8 mouse cellular contexts compared by ENCODE assay signal in the genomic region with DNA sequence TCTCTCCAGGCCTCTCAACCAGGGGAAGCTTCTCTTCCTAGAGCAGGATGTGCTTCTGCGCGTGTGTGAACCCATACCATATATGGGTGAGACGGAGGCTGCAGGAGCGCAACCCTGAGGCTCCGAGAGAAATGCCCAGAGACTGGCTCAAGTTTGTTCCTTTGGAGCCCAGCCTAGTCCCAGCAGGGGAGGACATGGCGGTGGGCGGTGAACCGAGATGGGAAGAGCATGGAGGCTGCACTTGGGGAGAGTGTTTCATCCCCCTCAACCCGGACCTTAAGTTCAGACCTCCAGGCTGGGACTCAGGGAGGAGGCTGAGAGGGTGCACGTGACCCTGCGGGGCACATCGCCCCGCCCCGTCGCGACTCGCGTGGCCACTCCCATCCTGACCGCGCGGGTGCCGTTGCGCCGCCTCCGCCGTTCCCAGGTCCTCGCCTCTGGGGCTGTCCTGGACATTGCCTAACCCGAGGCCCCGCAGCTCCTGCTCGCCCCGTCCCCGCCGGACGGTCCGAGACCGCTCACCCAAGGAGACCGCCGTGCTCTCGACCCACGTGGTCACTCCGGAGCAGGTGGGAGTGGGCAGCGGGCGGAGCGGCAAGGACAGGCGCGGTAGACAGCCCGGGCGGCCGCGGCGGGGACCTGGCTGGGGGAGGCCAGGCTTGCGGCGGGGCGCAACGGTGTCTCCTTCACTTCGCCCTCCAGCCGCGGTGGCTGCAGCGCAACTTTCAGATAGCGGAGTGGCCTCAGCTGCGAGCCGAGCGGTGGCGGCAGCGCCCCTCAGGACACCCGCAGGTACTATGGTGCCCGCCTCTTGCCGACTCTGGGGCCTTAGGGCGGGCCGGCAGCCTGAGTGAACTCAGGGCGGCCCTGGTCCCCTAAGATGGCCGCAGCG. TPM values are rescaled to one million over a fixed set of nuclear protein-coding genes. Genes with fewer than 3 reads are reported as not detected.
A peak's percentile ranks its signal among the peaks of the same experiment; 100 is the strongest.
DNase-seq lines count a peak whose midpoint lies in the region; ATAC-seq lines count a peak whose summit lies in the region.

No protein-coding gene starts in this region.

- peak overlapping the region; percentile 89 for H3K9ac ChIP-seq in intestine, embryonic 14.5 days (ENCODE audit: low read length)

- under 1% methylated on average over 67 of the region's 73 CpGs for WGBS in intestine, embryonic 14.5 days

- no peaks in the 10 kb centered on the region for H3K27me3 ChIP-seq in intestine, embryonic 14.5 days (replicated peaks; ENCODE audit: control insufficient read depth, insufficient read depth, low read length)

- H3K9me3 ChIP-seq in intestine, embryonic 14.5 days (ENCODE audit: control insufficient read depth, low read length): no peaks in the 10 kb centered on the region

- peak; percentile 97 for DNase-seq in adrenal gland, adult 2 months
- peak; percentile 98 for DNase-seq in embryo, embryonic 11 days
- DNase-seq in gastrocnemius, postnatal 25 days: peak; percentile 96
- peak; percentile 99 for DNase-seq in intestine, embryonic 14.5 days (ENCODE audit: low spot score)
- DNase-seq in left cerebral cortex, postnatal 14 days (ENCODE audit: low spot score in 2 of 2): peak; percentile 95 to 96
- DNase-seq in right cerebral cortex, postnatal 14 days: peak; percentile 95
- DNase-seq in urinary bladder, postnatal 25 days (ENCODE audit: low spot score): peak; percentile 94

- H3K4me3 ChIP-seq in intestine, embryonic 14.5 days (ENCODE audit: low read depth, low read length): peak overlapping the region; percentile 62

- H3K4me2 ChIP-seq in intestine, embryonic 14.5 days (ENCODE audit: low read length): peak overlapping the region; percentile 87

- intact Hi-C loops in left cerebral cortex, postnatal 14 days (cut with DNase I): loop anchor here (5.0 kb wide), 1 partner anchor 79 kb away; the partner anchor contains the start of genes Dusp13 and Samd8

- peak overlapping the region; percentile 97 for H3K27ac ChIP-seq in intestine, embryonic 14.5 days (ENCODE audit: low read depth)

- peak; percentile 98 for ATAC-seq in intestine, embryonic 14.5 days (replicated peaks; ENCODE audit: low FRiP score, low TSS enrichment, low read depth)
- peak; percentile 88 for ATAC-seq in megakaryocyte-erythroid progenitor cell, adult 5-6 weeks (replicated peaks; ENCODE audit: low FRiP score, low TSS enrichment, poor library complexity, severe bottlenecking)

- peaks cover 24% of the 10 kb centered on the region for H3K4me1 ChIP-seq in intestine, embryonic 14.5 days (replicated peaks; ENCODE audit: control insufficient read depth, insufficient read depth, low read length)

- H3K36me3 ChIP-seq in intestine, embryonic 14.5 days (ENCODE audit: control insufficient read depth, insufficient read depth, low read length): peaks cover 27% of the 10 kb centered on the region

RNA-seq across cellular contexts. Expression of gene Vdac2, which starts 6.1 kb away (rescaled TPM):
- 100 to 1,000 TPM; 196 to 221 TPM for total RNA-seq in adrenal gland, adult 2 months (2021)
- 213 and 280 TPM in 2 replicates for polyA plus RNA-seq in adrenal gland, adult 2 months (2012; rRNA removed)
- 100 to 1,000 TPM; 279 to 296 TPM for total RNA-seq in gastrocnemius, postnatal 25 days (2021)
- polyA plus RNA-seq in intestine, embryonic 14.5 days (2014; fragmentation: Nextera tagmentation; extraction: Ambion mirVana): 334 and 336 TPM in 2 replicates
- 100 to 1,000 TPM; 208 to 230 TPM for total RNA-seq in left cerebral cortex, postnatal 14 days (2021)
- 321 and 323 TPM in 2 replicates for total RNA-seq in megakaryocyte-erythroid progenitor cell, adult 5-6 weeks (2014; fragmentation: Nextera tagmentation)
- total RNA-seq in megakaryocyte-erythroid progenitor cell, adult 5-6 weeks (2017): 421 and 441 TPM in 2 replicates

RNA-seq across cellular contexts. Expression of gene Comtd1, which starts 17.7 kb away (rescaled TPM):
- 10 to 100 TPM; 59.2 to 77.6 TPM for total RNA-seq in adrenal gland, adult 2 months (2021)
- polyA plus RNA-seq in adrenal gland, adult 2 months (2012; rRNA removed): 81.6 and 83.0 TPM in 2 replicates
- 1 to 10 TPM; 7.0 to 8.9 TPM for total RNA-seq in gastrocnemius, postnatal 25 days (2021)
- 47.4 and 47.6 TPM in 2 replicates for polyA plus RNA-seq in intestine, embryonic 14.5 days (2014; fragmentation: Nextera tagmentation; extraction: Ambion mirVana)
- 10 to 100 TPM; 27.9 to 30.2 TPM for total RNA-seq in left cerebral cortex, postnatal 14 days (2021)
- total RNA-seq in megakaryocyte-erythroid progenitor cell, adult 5-6 weeks (2014; fragmentation: Nextera tagmentation): 67.6 and 76.2 TPM in 2 replicates
- total RNA-seq in megakaryocyte-erythroid progenitor cell, adult 5-6 weeks (2017): 17.7 and 24.2 TPM in 2 replicates

Comparison
In these comparisons a context has a peak if more than half of its experiments do, and no peak if none do; other contexts are left out.
1. Peak in every context shown above with its lines: DNase-seq, ATAC-seq, H3K4me3 ChIP-seq and H3K27ac ChIP-seq.